Mouse (Mus musculus) thymus, postnatal 14 days (tissue): ENCODE data around the gene Atg9a.

Experiments used
- DNase-seq: peaks from one replicate; pipeline ENCODE4 v3.0.0; 2021

Gene Atg9a

DNA sequence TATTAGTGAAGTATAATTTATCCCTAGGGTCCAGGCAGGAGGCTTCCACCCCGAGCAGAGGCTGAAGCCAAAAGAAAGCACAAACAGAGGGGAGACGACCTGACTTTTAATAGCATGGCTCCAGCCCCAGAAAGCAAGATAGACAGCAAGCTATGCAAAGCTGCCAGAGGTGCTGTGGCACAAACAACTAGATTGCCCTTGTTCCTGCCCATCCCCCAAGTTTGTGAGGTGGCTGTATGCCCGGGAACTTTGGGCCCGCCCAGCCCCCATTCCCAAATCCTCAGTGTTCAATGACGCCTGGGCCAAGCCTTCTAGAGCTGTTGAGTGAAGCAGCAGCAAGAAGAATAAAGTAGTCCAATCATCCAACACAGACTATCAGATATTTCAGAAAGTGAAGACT lies 22.9 kb upstream of the Atg9a start:
- DNase-seq = peak; percentile 7

DNA sequence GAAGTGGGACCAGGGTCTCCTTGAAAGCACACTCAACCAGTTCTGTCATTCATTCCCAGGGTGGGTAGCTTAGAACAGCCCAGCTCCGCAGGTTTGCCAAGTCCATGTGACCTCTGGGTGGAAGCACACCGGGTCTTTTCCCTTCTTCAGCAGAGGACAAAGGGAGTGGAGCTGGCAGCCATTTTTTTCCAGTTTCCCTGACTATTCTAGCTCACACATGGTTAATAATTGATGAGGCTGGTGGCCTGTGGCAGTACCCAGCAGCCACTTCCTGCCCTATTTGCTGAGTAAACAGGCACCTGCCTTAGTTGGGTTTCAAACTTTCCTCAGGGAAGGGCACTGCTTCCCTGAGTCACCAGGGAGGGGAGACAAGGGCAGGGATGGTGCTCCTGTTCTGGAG lies 22.4 kb upstream of the Atg9a start:
- DNase-seq = no peak

DNA sequence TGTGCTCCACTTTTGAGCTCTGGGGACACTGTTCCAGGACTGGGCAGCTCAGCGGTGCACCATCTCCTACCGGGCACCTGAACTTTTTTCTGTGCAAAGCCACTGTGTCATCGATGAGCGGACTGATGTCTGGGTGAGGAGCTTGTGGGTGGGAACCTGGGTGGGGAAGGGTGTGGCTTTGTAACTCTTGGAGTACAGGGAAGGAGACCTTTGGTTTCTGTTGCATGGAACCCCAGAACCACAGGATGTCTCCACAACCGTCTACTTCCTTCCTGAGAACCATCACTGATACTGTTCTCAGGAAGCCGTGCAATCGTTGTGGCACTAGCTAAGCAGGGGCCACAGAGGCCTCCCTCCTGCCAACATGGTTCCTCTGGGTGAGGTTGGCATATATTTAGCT lies 21.1 kb upstream of the Atg9a start:
- DNase-seq = peak; percentile 18

DNA sequence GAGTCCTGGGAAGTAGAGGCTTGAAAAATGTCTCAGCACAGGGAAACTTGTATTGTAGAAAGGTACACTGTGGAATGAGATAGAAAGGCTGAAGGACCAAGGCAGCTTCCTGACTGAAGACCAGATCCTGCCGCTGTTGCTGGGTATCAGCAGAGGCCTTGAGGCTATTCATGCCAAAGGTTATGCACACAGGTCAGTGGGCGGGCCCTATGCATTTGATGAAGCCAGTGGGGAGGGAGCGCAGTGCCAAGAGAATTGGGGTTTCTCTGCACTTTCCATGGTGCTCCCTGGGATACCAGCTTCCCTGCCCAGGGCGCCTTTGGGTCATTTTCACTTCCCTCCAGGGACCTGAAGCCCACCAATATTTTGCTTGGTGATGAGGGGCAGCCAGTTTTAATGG lies 20.5 kb upstream of the Atg9a start:
- peak; percentile 4 for DNase-seq

DNA sequence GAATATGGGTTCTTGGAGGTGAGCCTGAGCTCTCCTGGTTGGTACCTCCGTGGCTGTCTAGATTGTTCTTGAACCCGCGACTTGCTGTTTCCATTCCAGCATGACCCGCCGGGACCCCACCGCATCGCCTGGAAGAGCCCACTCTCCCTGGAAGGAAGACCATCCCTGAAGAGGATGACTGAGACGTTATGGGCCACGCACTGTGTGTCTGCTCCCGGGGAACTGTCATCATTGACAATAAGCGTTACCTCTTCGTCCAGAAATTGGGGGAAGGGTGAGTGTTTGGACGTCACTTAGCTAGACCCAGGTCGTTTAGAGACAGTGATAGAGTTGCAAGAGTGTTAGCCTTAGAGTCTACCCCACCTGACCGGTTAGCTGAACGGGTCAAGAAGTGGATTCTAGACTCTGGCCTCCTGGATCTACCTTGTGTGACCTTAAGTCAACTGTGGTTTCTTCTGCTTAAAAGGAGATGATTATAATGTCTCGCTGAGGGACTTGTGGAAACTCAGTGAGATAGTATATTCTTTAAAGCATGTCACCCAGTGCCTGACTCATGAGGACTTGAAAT lies 19.2 kb upstream of the Atg9a start:
- no peak for DNase-seq

DNA sequence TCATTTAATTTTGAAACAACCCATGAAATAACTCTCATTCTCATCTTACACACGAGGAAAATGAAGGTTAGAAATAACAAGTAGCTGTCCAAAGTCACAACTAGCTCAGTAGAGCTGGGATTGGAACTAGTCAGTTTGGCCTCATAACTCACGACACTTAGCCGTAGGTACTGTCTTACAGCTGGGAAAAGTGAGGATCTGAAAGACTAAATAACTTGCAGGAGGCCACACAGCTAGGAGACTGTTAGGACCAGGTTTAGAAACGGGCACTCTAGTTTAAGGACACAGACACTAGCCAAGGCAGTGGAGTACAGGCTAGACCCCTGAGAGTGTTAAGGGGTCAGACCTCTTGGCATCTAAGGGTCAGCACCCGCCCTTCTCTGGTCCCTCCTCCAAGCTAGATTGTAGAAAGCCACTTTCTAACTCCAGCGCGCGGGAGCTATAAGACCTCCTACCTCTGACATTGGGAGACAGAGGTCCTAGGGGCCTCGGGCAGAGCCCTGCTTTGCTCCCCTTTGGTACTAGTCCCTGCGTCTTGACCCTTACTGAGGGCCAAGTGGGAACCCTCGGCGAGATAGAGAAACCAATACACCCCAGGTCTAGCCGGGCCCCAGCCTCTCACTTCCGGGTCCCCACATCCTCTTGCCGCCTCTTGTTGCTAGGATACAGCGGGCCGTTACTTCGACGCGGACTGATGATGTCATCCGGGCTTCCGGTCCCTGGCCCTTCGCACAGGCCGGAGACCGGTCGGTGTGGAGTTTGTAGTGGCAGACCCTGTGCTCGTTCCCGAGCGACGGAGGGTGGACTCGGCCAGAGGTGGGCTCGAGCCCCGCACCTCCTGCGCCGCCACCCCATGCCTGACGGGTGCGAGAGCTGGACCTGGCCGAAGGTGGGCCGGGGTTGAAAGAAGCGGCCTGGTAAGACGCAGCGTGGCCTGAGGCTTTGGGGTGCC lies 18.4 kb upstream of the Atg9a start, which contains the start of the genes Glb1l and Stk16:
Glb1l (minus strand) TSS at position 678 of the 952 bp plus-strand sequence.
Stk16 (plus strand) TSS at position 703 of the 952 bp plus-strand sequence.
- peak; percentile 96 for DNase-seq

DNA sequence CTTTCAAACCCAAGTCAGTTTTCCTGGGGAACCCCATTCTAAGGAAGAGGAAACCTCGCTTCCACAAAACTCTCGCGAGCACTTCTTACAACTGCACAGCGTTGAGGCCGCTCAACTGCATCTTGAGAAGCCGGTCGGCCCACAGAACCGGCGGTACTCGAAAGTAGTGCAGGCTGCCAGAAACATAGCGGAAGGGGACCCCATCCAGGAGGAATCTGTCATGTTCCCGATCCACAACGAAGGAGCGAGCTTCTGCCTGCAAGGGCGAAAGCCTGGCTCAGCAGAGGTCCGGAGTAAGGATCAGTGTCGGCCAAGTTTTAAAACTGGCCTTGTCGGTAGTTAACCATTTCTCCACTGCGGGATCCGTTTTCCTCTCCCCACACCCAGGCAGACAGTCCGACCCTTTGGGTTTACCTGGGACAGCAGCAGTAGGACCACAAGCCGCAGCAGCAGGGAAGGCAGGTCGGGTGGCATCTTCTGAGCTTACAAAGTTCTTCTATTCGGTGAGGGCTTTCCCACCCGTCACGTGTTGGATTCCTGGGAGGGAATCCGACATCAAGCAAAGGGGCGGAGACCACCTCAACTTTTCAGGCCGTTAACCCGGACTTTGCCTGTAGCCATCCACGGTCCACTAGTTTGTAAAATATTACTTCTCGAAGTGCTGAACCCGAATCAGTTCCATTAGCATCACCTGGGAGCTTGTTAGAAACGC lies 17.1 kb upstream of the Atg9a start:
- peak; percentile 52 for DNase-seq

DNA sequence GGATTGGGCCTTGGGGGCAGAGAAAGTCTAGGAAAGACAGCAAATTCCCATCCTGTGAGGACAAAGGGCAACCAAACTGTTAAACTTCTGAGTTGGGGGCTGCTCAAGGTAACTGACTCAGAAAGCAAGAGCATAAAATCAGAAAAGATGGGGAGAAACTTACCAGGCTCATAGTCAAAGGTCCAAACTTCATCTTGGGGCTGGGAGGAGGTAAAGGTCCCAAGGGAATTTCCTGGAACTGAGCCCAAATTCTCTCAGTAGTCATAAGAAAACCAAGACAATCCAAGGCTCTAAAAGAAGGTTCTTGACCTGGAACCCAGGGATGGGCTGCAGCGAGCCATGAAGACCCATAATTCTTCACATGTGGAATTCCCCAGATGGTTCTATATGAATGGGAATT lies 9.2 kb upstream of the Atg9a start:
- DNase-seq = no peak

DNA sequence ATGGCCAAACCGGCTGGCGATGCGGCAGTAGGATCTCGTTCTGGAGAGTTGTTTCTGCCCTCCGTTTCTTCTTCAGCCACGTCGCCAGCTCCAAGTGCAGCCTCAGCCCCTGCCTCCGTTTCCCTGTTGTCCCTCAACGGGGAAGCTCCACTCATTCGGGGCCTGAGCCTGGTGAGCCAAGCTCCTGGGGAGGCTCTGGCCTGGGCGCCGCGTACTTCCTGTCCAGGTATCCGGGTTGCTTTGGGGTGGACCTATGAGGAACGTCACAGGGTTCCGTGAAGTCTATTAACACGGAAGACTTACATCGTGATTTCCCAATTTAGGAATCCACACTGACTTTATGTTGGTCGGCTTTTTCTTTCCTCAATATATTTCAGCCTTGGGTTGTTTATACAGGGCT lies 456 bp upstream of the Atg9a start:
- DNase-seq = peak; percentile 48

DNA sequence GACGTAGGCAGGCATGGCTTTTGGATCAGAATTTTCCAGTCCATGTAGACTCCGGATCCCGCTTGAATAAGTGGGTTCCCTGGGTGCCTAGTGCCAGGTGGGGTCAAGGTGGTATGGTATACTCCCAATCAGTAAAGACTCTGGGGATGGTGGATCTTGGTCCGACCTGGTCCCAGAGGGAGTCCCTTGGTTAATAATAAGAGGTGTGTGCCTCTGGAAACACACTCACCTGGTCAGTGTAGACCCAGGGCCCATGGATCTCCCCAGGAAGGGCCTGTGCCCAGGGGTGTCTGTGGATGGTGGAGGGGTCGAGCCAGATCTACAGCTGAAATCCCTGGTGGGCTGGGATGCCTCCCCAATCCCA lies 756 bp downstream of the Atg9a start:
- no peak for DNase-seq

DNA sequence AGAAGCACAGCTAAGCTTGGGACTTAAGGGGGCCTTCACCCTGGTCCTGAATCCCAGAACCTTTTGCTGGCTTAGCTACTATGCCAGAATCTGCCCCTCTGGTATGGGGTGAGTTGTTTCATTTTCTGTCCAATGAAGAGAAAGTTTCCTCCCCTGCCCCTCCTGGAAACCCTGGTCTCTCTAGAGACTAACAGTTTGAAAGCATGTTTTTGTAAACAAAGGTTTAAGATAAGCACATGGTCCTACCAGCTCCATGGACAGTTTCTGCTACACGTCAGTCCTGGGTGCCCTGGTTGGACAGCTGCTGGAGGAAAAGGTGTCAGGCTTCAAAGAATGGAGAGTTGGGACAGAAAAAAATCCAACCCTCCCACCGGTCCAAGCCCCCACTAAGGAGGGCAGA lies 1.4 kb downstream of the Atg9a start:
- DNase-seq = no peak

DNA sequence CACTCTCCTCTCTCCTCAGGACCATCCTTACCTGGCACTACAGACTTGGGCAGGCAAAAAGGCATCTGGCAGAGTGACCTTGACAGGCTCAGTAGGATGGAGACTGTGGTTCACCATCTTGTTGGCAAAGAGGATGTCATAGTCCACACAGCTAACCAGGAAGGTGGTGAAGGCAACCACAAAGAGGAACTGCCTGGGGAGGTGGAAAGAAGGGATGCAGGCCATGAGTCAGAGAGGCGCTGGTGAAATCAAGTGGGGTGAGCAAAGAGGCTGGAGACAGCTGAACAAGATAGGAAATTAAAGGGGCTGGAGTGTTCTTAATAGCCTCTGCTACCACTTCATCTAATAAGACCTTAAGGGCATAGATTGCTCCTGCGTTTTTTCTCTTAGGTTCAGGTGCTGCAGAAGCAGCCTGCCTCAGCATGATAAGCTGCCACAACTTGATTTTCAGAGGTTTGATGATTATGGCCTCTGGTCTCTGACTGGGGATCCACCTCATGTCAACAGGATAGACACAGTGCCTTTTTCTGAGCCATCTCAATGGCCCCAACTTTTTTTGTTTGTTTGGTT lies 4.0 kb downstream of the Atg9a start:
- DNase-seq = no peak

DNA sequence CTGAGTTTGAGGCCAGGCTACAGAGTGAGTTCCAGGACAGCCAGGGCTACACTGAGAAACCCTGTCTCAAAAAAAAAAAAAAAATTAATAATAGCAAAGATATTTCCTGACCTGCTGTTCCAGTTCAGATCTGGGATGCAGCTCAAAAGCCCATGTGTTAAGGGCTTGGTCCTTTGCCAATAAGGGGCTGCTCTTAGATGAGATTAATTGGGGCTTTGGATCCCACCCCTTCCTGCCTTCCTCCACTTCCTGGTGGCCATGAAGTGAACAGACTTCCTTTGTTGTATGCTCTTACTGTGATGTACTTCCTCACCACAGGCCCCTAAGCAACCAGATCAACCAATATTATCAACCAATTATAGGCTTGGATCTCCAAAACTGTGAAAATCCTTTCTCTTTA lies 4.9 kb downstream of the Atg9a start:
- DNase-seq = no peak

DNA sequence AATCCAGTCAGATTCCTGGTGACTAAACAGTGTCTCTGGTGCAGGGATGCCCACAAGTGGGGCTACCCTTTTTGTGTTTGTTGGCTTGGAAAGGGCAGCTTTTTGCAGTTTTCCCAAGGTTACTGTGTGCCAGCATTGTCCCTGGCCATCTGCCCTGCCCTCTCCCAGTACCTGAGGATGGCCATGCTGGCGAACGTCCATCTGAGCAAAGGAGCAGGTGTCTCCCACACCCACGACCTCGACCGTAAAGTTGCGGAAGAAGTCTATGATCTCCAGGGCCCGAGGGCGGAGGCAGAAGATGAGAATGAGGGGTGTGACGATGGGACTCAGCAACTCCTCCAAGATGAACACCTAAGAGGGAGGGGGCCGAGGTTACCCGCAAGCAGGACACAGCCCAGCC lies 6.5 kb downstream of the Atg9a start:
- no peak for DNase-seq

DNA sequence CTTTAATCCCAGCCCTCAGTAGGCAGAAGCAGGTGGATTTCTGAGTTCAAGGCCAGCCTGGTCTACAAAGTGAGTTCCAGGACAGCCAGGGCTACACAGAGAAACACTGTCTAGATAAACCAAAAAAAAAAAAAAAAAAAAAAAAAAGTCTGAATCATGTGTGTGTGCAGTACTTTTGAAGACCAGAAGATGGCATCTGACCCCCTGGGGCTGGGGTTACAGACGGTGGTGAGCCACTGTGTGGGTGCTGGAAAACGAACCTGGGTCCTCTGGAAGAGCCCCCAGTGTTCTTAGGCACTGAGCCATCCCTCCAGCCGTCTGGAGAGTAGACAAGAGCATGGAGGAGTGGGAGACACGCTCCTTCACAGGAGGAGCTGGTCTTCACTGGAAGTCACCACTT lies 9.8 kb downstream of the Atg9a start:
- no peak for DNase-seq

DNA sequence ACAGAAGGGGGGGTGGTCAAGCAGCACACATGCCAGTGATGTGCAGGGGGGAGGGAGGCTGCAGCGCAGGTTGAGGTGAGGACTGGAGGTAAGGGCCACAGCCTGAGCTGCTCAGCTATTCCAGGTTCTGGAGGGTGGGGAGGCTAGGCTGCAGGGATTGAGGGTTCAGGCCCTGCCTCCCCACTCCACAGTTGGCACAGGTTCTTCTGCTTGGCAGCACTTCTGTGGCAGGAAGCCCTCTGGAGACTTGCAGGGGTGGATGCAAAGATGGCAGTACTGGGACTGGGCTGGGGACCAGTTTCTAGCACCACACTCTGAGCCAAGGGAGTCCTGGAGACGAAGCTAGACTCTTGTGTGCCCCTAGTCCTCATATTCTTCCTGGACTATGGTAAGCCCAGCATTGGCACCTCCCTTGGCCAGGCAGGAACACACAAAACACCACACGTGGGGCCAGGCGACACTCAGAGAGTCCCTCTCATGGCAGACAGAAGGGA lies 10.6 kb downstream of the Atg9a start:
- no peak for DNase-seq

DNA sequence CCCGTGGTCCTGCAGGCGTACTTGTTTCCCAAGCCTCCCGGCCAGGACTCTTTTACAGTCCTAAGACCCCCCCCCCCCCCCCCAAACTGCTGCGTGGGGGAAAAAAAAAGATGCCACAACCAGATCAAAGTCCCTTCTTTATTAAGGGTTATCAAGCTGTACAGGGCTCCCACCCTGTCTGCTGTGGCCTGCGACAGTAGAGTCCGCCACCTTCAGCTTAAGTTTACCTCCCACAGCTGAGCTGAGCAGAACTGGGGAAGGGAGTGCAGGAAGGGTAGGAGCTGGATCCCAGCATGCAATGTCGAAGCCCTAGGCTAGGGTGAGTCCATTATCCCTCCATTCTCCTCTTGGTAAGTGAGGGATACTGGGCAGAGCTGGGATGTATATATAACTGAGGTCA lies 11.3 kb downstream of the Atg9a start:
- DNase-seq = no peak

DNA sequence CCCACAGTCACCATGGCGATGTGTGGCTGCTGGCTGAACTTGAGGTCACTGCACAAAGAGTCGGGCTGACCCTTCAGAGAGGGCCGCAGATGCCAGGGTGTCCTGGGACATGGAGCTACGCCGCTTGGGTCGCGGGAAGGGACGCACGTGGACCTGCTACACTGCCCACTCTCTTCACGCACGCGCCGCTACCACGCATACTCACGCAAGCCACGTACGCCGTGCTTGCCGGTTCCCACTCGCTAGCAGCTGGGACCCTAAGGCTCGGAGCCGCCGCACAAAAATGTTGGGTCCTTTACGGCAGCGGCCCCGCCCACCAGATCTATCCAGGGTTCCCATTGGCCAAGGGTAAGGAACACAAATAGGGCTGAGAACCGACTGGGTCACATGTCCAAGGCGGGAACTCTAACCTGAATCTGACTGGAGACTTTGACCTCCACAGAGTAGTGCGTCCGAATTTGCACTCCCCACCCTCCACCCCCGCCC lies 11.8 kb downstream of the Atg9a start, which contains the start of gene Abcb6:
Abcb6 (minus strand) TSS at position 288 of the 486 bp plus-strand sequence.
- DNase-seq = peak; percentile 87

DNA sequence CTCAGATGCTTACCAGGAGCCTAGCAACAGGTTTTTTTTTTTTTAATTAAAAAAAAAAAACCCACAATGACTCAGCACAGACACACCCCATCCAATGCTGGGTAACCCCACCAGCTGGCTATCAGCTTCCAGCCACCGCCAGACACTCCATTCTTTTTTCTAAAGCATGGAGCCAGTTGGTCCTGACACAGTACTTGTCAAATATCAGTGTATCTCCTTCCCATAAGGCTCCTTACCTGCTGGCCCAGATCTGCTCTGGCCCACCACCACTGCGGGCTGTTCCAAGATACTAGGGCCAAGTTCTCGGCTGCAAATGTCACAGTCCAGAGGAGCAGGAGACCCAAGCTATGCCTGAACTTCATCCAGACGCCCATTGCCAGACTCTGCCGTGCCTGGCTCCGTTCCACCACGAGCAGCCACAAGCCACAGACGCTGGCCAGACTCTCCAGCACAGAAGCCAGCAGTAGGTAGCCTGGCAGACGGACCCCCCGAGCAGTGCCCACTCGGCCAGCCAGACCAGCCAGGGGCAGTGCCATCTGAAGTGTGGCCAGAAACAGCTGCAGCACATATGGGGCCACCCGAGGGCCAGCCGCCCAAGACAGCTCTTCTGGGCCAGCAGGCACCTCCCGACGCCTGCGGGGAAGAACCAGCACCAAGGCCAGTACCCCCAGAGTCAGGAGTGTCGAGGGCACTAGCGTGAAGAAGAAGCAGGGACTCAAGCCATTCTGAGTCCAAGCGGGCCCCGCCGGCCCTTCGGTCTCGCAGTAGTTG lies 12.5 kb downstream of the Atg9a start:
- no peak for DNase-seq

DNA sequence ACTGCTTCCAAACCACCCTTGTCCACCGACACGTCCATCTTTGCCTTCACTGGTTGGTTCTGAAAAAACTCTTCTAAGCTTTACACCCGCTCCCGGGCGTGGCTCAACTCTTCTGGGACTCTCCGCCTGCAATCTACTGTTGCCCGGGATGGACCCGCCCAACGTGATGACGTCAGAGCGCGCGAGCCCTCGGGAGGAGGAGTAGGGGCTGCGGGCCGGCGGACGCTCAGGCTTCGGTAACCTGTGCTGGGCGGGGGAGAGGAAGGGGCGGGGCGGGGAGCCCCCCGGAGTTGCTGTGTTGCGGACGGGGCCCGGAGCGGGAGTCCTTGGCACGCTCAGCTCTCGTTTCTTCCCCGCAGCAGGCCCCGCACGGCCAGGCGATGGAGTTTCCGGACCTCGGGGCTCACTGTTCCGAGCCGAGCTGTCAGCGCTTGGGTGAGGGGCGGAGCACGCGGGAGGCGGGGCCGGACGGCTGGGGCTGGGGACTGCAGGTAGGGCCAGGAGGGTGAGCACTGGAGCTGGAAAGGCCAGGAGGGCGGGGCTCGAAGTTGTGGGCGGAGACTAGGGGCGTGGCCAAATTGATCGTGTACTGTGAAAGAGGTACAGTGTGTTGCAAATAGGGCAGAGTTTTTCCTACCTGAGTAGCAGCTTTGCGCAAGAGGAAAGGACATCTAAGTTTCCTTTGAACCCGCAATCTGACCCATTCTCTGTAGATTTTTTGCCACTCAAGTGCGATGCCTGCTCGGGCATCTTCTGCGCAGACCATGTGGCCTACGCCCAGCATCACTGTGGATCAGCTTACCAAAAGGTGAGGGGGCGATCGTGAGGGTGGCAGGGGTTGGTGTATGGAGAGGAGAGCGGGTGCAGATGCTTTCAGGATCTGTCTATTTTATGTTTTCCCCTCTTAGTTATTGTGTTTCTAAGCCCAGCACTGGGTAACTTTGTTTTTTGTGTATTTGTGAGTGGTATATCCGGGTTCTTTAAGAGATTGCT lies 23.2 kb downstream of the Atg9a start, which contains the start of gene Zfand2b:
Zfand2b (plus strand) TSS at position 175 of the 993 bp plus-strand sequence.
- DNase-seq = peak; percentile 99

DNA sequence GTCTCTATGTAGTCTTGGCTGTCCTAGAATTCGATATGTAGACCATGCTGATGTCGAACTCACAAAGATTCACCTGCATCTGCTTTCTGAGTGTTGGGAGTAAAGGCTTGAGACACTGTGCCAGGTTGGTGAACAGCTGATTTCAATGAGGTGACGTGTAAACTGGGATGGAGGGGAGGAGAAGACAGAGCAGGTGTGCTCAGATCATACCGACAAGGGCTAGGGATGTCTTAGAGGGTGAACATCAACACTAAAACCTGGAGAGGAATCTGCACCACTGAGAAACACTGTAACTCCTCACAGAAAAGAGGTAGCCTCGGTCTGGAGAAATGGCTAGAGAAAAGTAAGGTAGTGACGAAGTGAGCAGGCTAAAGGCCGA lies 23.9 kb downstream of the Atg9a start:
- no peak for DNase-seq
